Mouse (Mus musculus) frontal cortex, postnatal 10 days (tissue): ENCODE results near the gene Emilin2.

Experiments used
- DNase-seq, 2 experiments: peaks; one replicate each; pipeline ENCODE4 v3.0.0; 2022; ENCODE audit warnings: low spot score in 2 of 2, mixed read lengths in 1 of 2

Gene Emilin2

GRCm38 (mm10) chr17:71300338-71300737 lies 11.4 kb downstream of the Emilin2 start:
- DNase-seq: no peak

- no peak for DNase-seq
These were observed 11.9 kb downstream of the Emilin2 start for GRCm38 (mm10) chr17:71299879-71300278.

GRCm38 (mm10) chr17:71294570-71294969 lies 17.2 kb downstream of the Emilin2 start:
- no peak for DNase-seq

GRCm38 (mm10) chr17:71292897-71293296 lies 18.9 kb downstream of the Emilin2 start:
- DNase-seq: no peak

GRCm38 (mm10) chr17:71291897-71292420 lies 19.8 kb downstream of the Emilin2 start:
- DNase-seq: no peak

GRCm38 (mm10) chr17:71290486-71291410 lies 21.0 kb downstream of the Emilin2 start:
- no peak for DNase-seq

GRCm38 (mm10) chr17:71289572-71290176 lies 22.1 kb downstream of the Emilin2 start:
- DNase-seq: no peak

- DNase-seq: no peak
These were observed 22.8 kb downstream of the Emilin2 start for GRCm38 (mm10) chr17:71288808-71289548.

- DNase-seq: no peak
These were observed 23.5 kb downstream of the Emilin2 start for GRCm38 (mm10) chr17:71288145-71288758.

- no peak for DNase-seq
These were observed 24.2 kb downstream of the Emilin2 start for GRCm38 (mm10) chr17:71287586-71287985.

- DNase-seq: no peak
These were observed 25.8 kb downstream of the Emilin2 start for GRCm38 (mm10) chr17:71285929-71286328.

GRCm38 (mm10) chr17:71284890-71285289 lies 26.9 kb downstream of the Emilin2 start:
- no peak for DNase-seq

GRCm38 (mm10) chr17:71283237-71283636 lies 28.5 kb downstream of the Emilin2 start:
- DNase-seq: no peak

- DNase-seq: no peak
These were observed 29.1 kb downstream of the Emilin2 start for GRCm38 (mm10) chr17:71282716-71283115.

GRCm38 (mm10) chr17:71277701-71278491 lies 33.9 kb downstream of the Emilin2 start:
- DNase-seq: no peak

GRCm38 (mm10) chr17:71276771-71277170 lies 35.0 kb downstream of the Emilin2 start:
- DNase-seq: no peak

GRCm38 (mm10) chr17:71273901-71274300 lies 37.9 kb downstream of the Emilin2 start:
- DNase-seq: no peak

GRCm38 (mm10) chr17:71268599-71268998 lies 43.2 kb downstream of the Emilin2 start:
- no peak for DNase-seq

GRCm38 (mm10) chr17:71268152-71268551 lies 43.6 kb downstream of the Emilin2 start:
- DNase-seq: no peak

GRCm38 (mm10) chr17:71267374-71267773 lies 44.4 kb downstream of the Emilin2 start:
- DNase-seq: no peak
